23 mouse cellular contexts compared by ENCODE assay signal in the genomic region with DNA sequence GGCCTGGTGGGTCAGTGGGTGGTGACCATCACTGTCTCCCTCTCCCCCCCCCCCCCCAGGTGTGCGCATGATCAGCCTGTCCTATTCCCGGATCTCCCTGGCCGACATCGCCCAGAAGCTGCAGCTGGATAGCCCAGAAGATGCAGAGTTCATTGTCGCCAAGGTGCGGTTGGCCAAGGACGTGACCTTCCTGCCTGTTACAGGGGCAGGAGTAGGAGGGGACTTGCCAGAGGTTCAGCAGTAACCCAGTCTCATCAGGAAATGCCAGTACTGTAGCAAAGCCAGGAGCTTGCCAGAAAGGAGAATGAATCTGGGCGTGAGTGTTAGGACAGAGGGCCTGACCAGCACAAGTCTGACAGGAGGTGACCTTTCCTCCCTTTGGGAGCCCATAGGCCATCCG. TPM values are rescaled to one million over a fixed set of nuclear protein-coding genes. Genes with fewer than 3 reads are reported as not detected.
"Had no signal": no experiment of that assay in that cellular context is flagged by ENCODE, and none has a peak within 500 bp of the region (broad histone marks: within the 10 kb centered on the region; RNA-seq: fewer than 3 reads in every experiment).

No protein-coding gene starts in this region.

- H3K4me3 ChIP-seq: kidney, embryonic 15.5 days; limb, embryonic 12.5 days; limb, embryonic 15.5 days; midbrain, embryonic 12.5 days; midbrain, embryonic 15.5 days; neural tube, embryonic 12.5 days; neural tube, embryonic 15.5 days had no signal

- H3K9me3 ChIP-seq: kidney, embryonic 15.5 days; limb, embryonic 12.5 days; limb, embryonic 15.5 days; midbrain, embryonic 12.5 days; midbrain, embryonic 15.5 days; neural tube, embryonic 12.5 days; neural tube, embryonic 15.5 days had no signal

- H3K27ac ChIP-seq: kidney, embryonic 15.5 days; limb, embryonic 12.5 days; limb, embryonic 15.5 days; liver, embryonic 14.5 days; macrophage; midbrain, embryonic 12.5 days; midbrain, embryonic 15.5 days; neural tube, embryonic 12.5 days; neural tube, embryonic 15.5 days; stomach, postnatal 0 days had no signal

- H3K27me3 ChIP-seq: kidney, embryonic 15.5 days; limb, embryonic 12.5 days; limb, embryonic 15.5 days; midbrain, embryonic 12.5 days; midbrain, embryonic 15.5 days; neural tube, embryonic 12.5 days; neural tube, embryonic 15.5 days had no signal

- DNase-seq: left cerebral cortex, postnatal 4 days; liver, postnatal 0 days; right cerebral cortex, adult 18-20 months; right cerebral cortex, postnatal 14 days; right cerebral cortex, postnatal 4 days had no signal

- H3K4me1 ChIP-seq: limb, embryonic 12.5 days; limb, embryonic 15.5 days; midbrain, embryonic 12.5 days; midbrain, embryonic 15.5 days; neural tube, embryonic 12.5 days; neural tube, embryonic 15.5 days had no signal

- H3K9ac ChIP-seq: kidney, embryonic 15.5 days; limb, embryonic 12.5 days; limb, embryonic 15.5 days; liver, embryonic 14.5 days; liver, postnatal 0 days; lung, embryonic 14.5 days; midbrain, embryonic 12.5 days; midbrain, embryonic 15.5 days; neural tube, embryonic 12.5 days; neural tube, embryonic 15.5 days had no signal

- H3K4me2 ChIP-seq: kidney, embryonic 15.5 days; limb, embryonic 12.5 days; limb, embryonic 15.5 days; liver, embryonic 11.5 days; lung, embryonic 14.5 days; midbrain, embryonic 12.5 days; midbrain, embryonic 15.5 days; neural tube, embryonic 12.5 days; neural tube, embryonic 15.5 days had no signal

- ATAC-seq: liver, postnatal 0 days; lung, postnatal 0 days; midbrain, embryonic 15.5 days had no signal

RNA-seq across cellular contexts. Expression of gene Csf3, which starts 7.3 kb away (rescaled TPM):
- total RNA-seq: layer of hippocampus, postnatal 14 days; left cerebral cortex, adult 8-10 months; left cerebral cortex, postnatal 14 days; left cerebral cortex, postnatal 4 days; megakaryocyte, adult 5-6 weeks had no signal
- polyA plus RNA-seq: kidney, embryonic 15.5 days; limb, embryonic 12.5 days; liver, embryonic 11.5 days; liver, embryonic 14.5 days; liver, postnatal 0 days; lung, embryonic 14.5 days; lung, postnatal 0 days; macrophage; midbrain, embryonic 12.5 days; midbrain, embryonic 15.5 days; neural tube, embryonic 12.5 days; neural tube, embryonic 15.5 days; stomach, embryonic 14.5 days had no signal

RNA-seq across cellular contexts. Expression of gene Gsdma, which starts 29.6 kb away (rescaled TPM):
- total RNA-seq: layer of hippocampus, postnatal 14 days; left cerebral cortex, adult 8-10 months; left cerebral cortex, postnatal 14 days; left cerebral cortex, postnatal 4 days had no signal
- polyA plus RNA-seq: limb, embryonic 12.5 days; liver, embryonic 11.5 days; liver, postnatal 0 days; lung, embryonic 14.5 days; lung, postnatal 0 days; macrophage; midbrain, embryonic 12.5 days; midbrain, embryonic 15.5 days; neural tube, embryonic 12.5 days had no signal
